Mouse (Mus musculus): ENCODE measurements at regions not wholly inside any gene's neighbourhood (a gene's known extent, or its start where the extent isn't known, plus 50 kb on each side); places are given as distances from the start of the nearest gene placed in this dataset.
A peak's percentile ranks its signal among the peaks of the same experiment; 100 is the strongest.

DNA sequence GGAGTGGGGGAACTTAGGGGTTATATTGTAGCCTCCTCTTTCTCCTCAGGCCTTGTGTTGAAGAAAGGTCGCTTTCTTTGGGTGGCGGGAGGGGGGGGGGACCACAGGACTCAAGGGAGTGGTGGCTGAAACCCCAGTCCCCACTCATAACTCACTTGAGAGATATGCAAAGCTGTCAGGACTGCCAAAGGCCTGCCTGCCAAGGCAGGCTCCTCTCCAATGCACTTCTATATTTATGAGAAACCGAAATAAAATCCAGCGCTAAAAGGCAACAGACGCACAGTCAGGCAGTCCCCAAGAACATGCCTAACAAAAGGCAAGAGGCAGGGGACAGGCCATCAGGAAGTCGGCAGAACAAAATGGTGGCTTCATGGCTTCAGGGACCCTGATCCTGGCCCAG lies 97.4 kb upstream of the Tnp1 start:
- Histone ChIP-seq H3K27me3 (ENCODE audit: control insufficient read depth, insufficient read depth, low read length) (no peaks in the 10 kb centered on the region), H3K4me2 (ENCODE audit: low read depth, severe bottlenecking) (no peak overlapping the region), H3K4me3 (ENCODE audit: low read depth, low read length) (no peak overlapping the region), H3K27ac (replicated peaks; ENCODE audit: low read depth, low read length) (no peak overlapping the region), H3K36me3 (ENCODE audit: control insufficient read depth, insufficient read depth, low read length) (no peaks in the 10 kb centered on the region), H3K9ac (ENCODE audit: low read length) (no peak overlapping the region), H3K9me3 (ENCODE audit: control insufficient read depth, low read length) (no peaks in the 10 kb centered on the region), H3K4me1 (ENCODE audit: control insufficient read depth, insufficient read depth, low read length) (peaks cover 6% of the 10 kb centered on the region; the same call in 1 of the 2 replicates)
- 89% methylated on average over 6 of the region's 6 CpGs for WGBS
- ATAC-seq (ENCODE audit: insufficient number of reproducible peaks, low FRiP score, low TSS enrichment, low read depth) (no peak), DNase-seq (ENCODE audit: low spot score) (no peak)

DNA sequence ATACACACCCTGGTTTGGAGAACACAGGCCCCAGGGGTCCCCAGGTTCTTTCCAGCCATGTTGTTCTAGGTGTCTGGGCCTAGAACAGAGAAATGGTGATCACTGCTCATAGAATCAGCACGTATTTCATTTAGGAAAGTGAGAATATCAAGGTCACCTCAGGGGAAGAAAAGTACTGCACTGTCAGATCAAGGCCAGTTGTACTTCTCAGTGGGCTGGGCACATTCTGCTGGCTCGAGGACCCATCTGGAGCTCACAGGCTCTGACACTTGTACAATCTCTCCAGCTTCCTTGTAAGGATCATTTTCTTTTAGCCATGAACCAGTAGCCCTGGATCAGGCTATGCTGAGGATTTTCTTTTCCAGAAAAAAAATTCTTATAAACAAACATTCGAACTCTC lies 97.0 kb upstream of the Tnp1 start:
- Histone ChIP-seq H3K36me3 (ENCODE audit: control insufficient read depth, insufficient read depth, low read length) (no peaks in the 10 kb centered on the region), H3K4me3 (ENCODE audit: low read depth, low read length) (no peak overlapping the region), H3K9me3 (ENCODE audit: control insufficient read depth, low read length) (no peaks in the 10 kb centered on the region), H3K27ac (replicated peaks; ENCODE audit: low read depth, low read length) (no peak overlapping the region), H3K4me1 (ENCODE audit: control insufficient read depth, insufficient read depth, low read length) (peaks cover 6% of the 10 kb centered on the region; the same call in 1 of the 2 replicates), H3K9ac (ENCODE audit: low read length) (no peak overlapping the region), H3K27me3 (ENCODE audit: control insufficient read depth, insufficient read depth, low read length) (no peaks in the 10 kb centered on the region), H3K4me2 (ENCODE audit: low read depth, severe bottlenecking) (no peak overlapping the region)
- DNase-seq (ENCODE audit: low spot score) (no peak), ATAC-seq (ENCODE audit: insufficient number of reproducible peaks, low FRiP score, low TSS enrichment, low read depth) (no peak)
- WGBS = 88% methylated on average over 3 of the region's 3 CpGs

DNA sequence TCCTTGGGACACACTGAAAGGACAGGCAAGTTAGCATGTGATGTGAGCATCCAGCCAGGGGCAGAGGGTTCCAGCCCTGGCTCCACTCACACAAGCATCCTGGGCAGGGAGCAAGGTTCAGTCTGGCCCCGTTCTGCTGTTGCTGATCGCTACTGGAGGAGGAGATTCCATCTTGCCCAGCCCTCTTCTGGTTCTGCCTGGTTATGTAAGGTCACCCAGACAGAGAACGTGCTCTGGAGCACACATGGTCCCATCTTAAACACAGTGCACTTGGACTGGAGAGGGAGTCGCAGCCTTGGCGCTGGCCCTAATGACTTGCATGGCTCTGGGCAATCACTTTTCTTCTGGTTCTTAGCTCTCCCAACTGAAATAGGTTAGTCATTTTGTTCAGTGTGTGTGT lies 96.2 kb upstream of the Tnp1 start:
- H3K4me3 ChIP-seq (ENCODE audit: low read depth, low read length) = no peak overlapping the region
- peaks cover 5% of the 10 kb centered on the region; the same call in 1 of the 2 replicates for H3K4me1 ChIP-seq (ENCODE audit: control insufficient read depth, insufficient read depth, low read length)
- DNase-seq (ENCODE audit: low spot score) (no peak), ATAC-seq (ENCODE audit: insufficient number of reproducible peaks, low FRiP score, low TSS enrichment, low read depth) (no peak)
- no peaks in the 10 kb centered on the region for H3K9me3 ChIP-seq (ENCODE audit: control insufficient read depth, low read length)
- H3K9ac ChIP-seq (ENCODE audit: low read length) = no peak overlapping the region
- H3K27me3 ChIP-seq (ENCODE audit: control insufficient read depth, insufficient read depth, low read length) = no peaks in the 10 kb centered on the region
- WGBS = 92% methylated on average over 5 of the region's 5 CpGs
- no peak overlapping the region for H3K27ac ChIP-seq (replicated peaks; ENCODE audit: low read depth, low read length)
- H3K36me3 ChIP-seq (ENCODE audit: control insufficient read depth, insufficient read depth, low read length) = no peaks in the 10 kb centered on the region
- no peak overlapping the region for H3K4me2 ChIP-seq (ENCODE audit: low read depth, severe bottlenecking)

DNA sequence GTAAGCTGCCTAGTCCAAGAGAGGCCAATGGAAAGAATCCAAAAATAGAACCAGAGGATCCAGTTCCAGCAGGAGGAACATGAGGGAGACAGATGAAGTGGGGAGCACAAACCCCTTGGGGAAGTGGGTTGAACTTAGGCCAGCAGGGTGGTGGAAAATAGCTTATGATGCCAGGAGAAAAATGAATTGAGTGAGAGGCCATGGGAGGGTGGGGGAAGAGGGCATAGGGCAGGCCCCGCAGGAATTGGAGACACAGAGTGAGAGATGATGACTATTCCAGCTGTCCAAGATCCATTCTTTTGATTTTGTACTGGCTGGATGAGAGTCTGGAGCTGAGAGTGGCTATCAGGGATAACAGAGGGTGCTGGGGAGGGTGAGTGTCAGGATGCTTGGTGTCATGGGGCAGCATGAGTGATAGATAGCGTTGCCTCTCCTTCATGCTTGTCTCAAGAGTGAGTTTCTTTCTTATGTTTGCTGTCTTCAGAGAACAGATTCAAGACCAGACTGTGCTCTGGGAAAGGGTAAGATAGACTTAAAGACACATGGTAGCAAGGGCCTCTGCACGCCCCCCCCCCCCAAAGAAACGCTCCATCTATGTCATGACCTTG lies 90.3 kb upstream of the Tnp1 start:
- WGBS = 84% methylated on average over 4 of the region's 4 CpGs
- Histone ChIP-seq H3K36me3 (ENCODE audit: control insufficient read depth, insufficient read depth, low read length) (no peaks in the 10 kb centered on the region), H3K9ac (ENCODE audit: low read length) (no peak overlapping the region), H3K27me3 (ENCODE audit: control insufficient read depth, insufficient read depth, low read length) (no peaks in the 10 kb centered on the region), H3K4me1 (ENCODE audit: control insufficient read depth, insufficient read depth, low read length) (no peaks in the 10 kb centered on the region), H3K4me3 (ENCODE audit: low read depth, low read length) (no peak overlapping the region), H3K27ac (replicated peaks; ENCODE audit: low read depth, low read length) (no peak overlapping the region), H3K9me3 (ENCODE audit: control insufficient read depth, low read length) (no peaks in the 10 kb centered on the region), H3K4me2 (ENCODE audit: low read depth, severe bottlenecking) (no peak overlapping the region)
- no peak for ATAC-seq (ENCODE audit: insufficient number of reproducible peaks, low FRiP score, low TSS enrichment, low read depth)
- DNase-seq (ENCODE audit: low spot score) = no peak

DNA sequence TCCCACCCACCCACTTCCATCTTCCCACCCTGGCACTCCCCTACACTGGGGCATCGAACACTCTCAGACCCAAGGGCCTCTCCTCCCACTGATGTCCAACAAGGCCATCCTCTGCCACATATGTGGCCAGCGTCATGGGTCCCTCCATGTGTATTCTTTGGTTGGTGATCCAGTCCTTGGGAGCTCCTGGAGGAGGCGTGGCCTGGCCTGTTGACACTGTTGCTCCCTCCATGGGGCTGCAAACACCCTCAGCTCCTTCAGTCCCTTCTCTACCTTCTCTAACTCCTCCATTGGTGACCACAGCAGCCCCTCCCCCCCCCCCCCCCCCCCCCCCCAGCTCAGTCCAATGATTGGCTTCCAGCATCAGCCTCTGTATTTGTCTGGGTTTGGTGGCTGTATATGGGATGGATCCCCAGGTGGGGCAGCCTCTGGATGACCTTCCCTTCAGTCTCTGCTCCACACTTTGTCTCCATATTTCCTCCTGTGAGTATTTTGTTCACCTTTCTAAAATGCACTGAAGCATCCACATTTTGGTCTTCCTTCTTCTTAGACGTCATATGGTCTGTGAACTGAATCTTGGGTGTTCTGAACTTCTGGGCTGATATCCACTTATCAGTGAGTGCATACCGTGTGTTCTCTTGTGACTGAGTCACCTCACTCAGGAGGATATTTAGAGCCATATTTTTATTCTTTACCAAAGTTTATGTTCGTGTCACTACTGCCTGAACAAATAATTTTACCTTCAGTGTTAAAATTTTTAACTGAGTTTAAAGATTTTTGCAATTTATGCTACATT lies 82.1 kb upstream of the Tnp1 start:
- H3K4me1 ChIP-seq (ENCODE audit: control insufficient read depth, insufficient read depth, low read length) = no peaks in the 10 kb centered on the region
- no peak for ATAC-seq (ENCODE audit: insufficient number of reproducible peaks, low FRiP score, low TSS enrichment, low read depth)
- 75% methylated on average over 6 of the region's 6 CpGs for WGBS

DNA sequence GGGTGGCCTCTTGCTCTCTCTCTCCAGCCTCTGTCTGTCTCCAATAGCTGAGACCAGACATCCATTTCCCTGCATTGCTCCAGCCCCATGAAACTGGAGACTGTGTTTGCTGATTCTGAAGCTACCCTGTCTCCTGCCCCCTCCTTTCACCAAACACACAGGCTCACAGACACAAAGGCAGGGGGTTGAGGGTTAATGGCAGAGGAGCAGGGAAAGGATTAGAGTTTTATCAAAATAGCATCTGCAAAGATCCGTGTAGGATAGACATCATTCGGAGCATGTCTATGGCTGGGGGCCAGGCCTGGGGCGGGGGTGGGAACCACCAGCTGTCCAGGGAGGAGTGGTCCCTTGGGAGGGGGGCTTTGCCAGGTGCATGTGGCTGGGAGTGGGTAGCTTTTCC lies 73.9 kb upstream of the Tnp1 start:
- Histone ChIP-seq H3K9ac (ENCODE audit: low read length) (0 out of 2 replicates have a peak overlapping the region, but pooled peaks have one; percentile 4), H3K4me2 (ENCODE audit: low read depth, severe bottlenecking) (no peak overlapping the region), H3K9me3 (ENCODE audit: control insufficient read depth, low read length) (no peaks in the 10 kb centered on the region), H3K27me3 (ENCODE audit: control insufficient read depth, insufficient read depth, low read length) (no peaks in the 10 kb centered on the region), H3K36me3 (ENCODE audit: control insufficient read depth, insufficient read depth, low read length) (no peaks in the 10 kb centered on the region), H3K27ac (replicated peaks; ENCODE audit: low read depth, low read length) (no peak overlapping the region), H3K4me1 (ENCODE audit: control insufficient read depth, insufficient read depth, low read length) (peaks cover 12% of the 10 kb centered on the region; the same call in 1 of the 2 replicates), H3K4me3 (ENCODE audit: low read depth, low read length) (no peak overlapping the region)
- WGBS = 36% methylated on average over 3 of the region's 3 CpGs
- no peak for ATAC-seq (ENCODE audit: insufficient number of reproducible peaks, low FRiP score, low TSS enrichment, low read depth)
- DNase-seq (ENCODE audit: low spot score) = no peak

More for the DNA sequence above, 82.1 kb upstream of the Tnp1 start:
- no peaks in the 10 kb centered on the region for H3K36me3 ChIP-seq (ENCODE audit: control insufficient read depth, insufficient read depth, low read length)
- H3K4me2 ChIP-seq (ENCODE audit: low read depth, severe bottlenecking) = no peak overlapping the region
- H3K9ac ChIP-seq (ENCODE audit: low read length) = no peak overlapping the region
- no peaks in the 10 kb centered on the region for H3K9me3 ChIP-seq (ENCODE audit: control insufficient read depth, low read length)
- no peaks in the 10 kb centered on the region for H3K27me3 ChIP-seq (ENCODE audit: control insufficient read depth, insufficient read depth, low read length)
- no peak overlapping the region for H3K27ac ChIP-seq (replicated peaks; ENCODE audit: low read depth, low read length)
- DNase-seq (ENCODE audit: low spot score) = no peak
- H3K4me3 ChIP-seq (ENCODE audit: low read depth, low read length) = no peak overlapping the region

DNA sequence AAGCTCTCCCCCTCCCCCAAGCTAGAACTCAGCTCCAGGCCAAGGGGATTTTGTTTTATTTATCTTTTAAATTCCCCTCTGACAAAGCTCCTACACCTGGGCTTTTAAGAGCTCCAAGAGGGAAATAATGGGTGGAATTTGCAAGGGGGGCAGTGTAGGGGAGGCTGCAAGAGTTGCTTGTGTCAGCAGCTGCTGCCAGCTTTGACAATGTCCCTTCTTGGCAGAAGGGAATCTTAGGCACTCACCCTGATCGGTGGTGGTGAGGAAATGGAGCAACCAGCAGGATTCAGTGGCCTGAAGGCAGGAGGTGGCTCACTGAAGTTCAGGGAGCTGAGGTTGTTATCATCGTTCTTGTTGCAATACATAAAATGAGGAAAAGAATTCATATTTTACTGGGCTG lies 72.8 kb upstream of the Tnp1 start:
- ATAC-seq (ENCODE audit: insufficient number of reproducible peaks, low FRiP score, low TSS enrichment, low read depth) (no peak), DNase-seq (ENCODE audit: low spot score) (no peak)
- WGBS = 39% methylated on average over 2 of the region's 2 CpGs
- Histone ChIP-seq H3K36me3 (ENCODE audit: control insufficient read depth, insufficient read depth, low read length) (no peaks in the 10 kb centered on the region), H3K4me1 (ENCODE audit: control insufficient read depth, insufficient read depth, low read length) (peaks cover 12% of the 10 kb centered on the region; the same call in 1 of the 2 replicates), H3K27ac (replicated peaks; ENCODE audit: low read depth, low read length) (no peak overlapping the region), H3K4me3 (ENCODE audit: low read depth, low read length) (no peak overlapping the region), H3K9me3 (ENCODE audit: control insufficient read depth, low read length) (no peaks in the 10 kb centered on the region), H3K4me2 (ENCODE audit: low read depth, severe bottlenecking) (no peak overlapping the region), H3K27me3 (ENCODE audit: control insufficient read depth, insufficient read depth, low read length) (no peaks in the 10 kb centered on the region), H3K9ac (ENCODE audit: low read length) (no peak overlapping the region)

DNA sequence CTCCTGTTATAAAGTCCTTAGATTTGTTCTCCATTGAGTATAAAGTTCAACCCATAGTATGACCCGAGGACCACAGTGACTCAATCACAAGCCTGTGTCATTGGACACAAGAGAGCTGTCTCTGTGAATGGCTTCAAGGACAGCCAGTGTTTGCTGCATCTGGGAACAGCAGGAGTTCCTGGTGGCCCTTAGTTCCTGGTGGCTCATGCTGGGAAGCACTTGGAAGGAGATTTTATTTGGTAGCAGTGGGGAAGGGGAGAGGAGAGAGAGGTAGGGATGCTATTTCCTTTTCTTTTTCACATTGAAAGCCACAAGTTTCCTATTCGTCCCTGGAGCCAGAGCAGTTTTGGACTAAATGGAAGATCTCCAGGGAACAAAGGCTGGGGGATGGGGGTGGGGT lies 69.2 kb upstream of the Tnp1 start:
- no peak for DNase-seq (ENCODE audit: low spot score)
- Histone ChIP-seq H3K27ac (replicated peaks; ENCODE audit: low read depth, low read length) (no peak overlapping the region), H3K4me3 (ENCODE audit: low read depth, low read length) (no peak overlapping the region), H3K4me1 (ENCODE audit: control insufficient read depth, insufficient read depth, low read length) (peaks cover 12% of the 10 kb centered on the region; the same call in 1 of the 2 replicates), H3K27me3 (ENCODE audit: control insufficient read depth, insufficient read depth, low read length) (no peaks in the 10 kb centered on the region), H3K9ac (ENCODE audit: low read length) (no peak overlapping the region), H3K4me2 (ENCODE audit: low read depth, severe bottlenecking) (no peak overlapping the region), H3K9me3 (ENCODE audit: control insufficient read depth, low read length) (no peaks in the 10 kb centered on the region), H3K36me3 (ENCODE audit: control insufficient read depth, insufficient read depth, low read length) (no peaks in the 10 kb centered on the region)
- no peak for ATAC-seq (ENCODE audit: insufficient number of reproducible peaks, low FRiP score, low TSS enrichment, low read depth)
- WGBS = 39% methylated on average over 2 of the region's 2 CpGs

All from limb, embryonic 11.5 days (tissue).